Mouse (Mus musculus): Measurements from ENCODE around the gene Mmp14.

Mmp14 gene

GRCm38 (mm10) chr14:54433941-54434531 lies 2.6 kb downstream of the Mmp14 start:
- no peak for DNase-seq (ENCODE audit: low spot score in 2 of 2)

- DNase-seq (ENCODE audit: low spot score in 2 of 2) = no peak
Measured at GRCm38 (mm10) chr14:54435194-54435918, 3.9 kb downstream of the Mmp14 start.

GRCm38 (mm10) chr14:54439155-54439554 lies 7.7 kb downstream of the Mmp14 start:
- no peak for DNase-seq (ENCODE audit: low spot score in 2 of 2)

GRCm38 (mm10) chr14:54439610-54440009 lies 8.2 kb downstream of the Mmp14 start:
- DNase-seq (ENCODE audit: low spot score in 2 of 2) = no peak

- no peak for DNase-seq (ENCODE audit: low spot score in 2 of 2)
Measured at GRCm38 (mm10) chr14:54440538-54440937, 9.1 kb downstream of the Mmp14 start.

GRCm38 (mm10) chr14:54441365-54441764 lies 10.0 kb downstream of the Mmp14 start:
- no peak for DNase-seq (ENCODE audit: low spot score in 2 of 2)

- DNase-seq (ENCODE audit: low spot score in 2 of 2) = no peak
Measured at GRCm38 (mm10) chr14:54442548-54442947, 11.1 kb downstream of the Mmp14 start.

- DNase-seq (ENCODE audit: low spot score in 2 of 2) = no peak
Measured at GRCm38 (mm10) chr14:54443196-54443595, 11.8 kb downstream of the Mmp14 start.

GRCm38 (mm10) chr14:54443712-54444618 lies 12.6 kb downstream of the Mmp14 start:
- peak in 1 of 2 experiments; percentile 55 for DNase-seq (ENCODE audit: low spot score in 2 of 2)

GRCm38 (mm10) chr14:54445476-54445875 lies 14.1 kb downstream of the Mmp14 start:
- no peak for DNase-seq (ENCODE audit: low spot score in 2 of 2)

- DNase-seq (ENCODE audit: low spot score in 2 of 2) = no peak
Measured at GRCm38 (mm10) chr14:54453566-54453965, 22.2 kb downstream of the Mmp14 start.

- DNase-seq (ENCODE audit: low spot score in 2 of 2) = no peak
Measured at GRCm38 (mm10) chr14:54454669-54455528, 23.5 kb downstream of the Mmp14 start.

GRCm38 (mm10) chr14:54457907-54458569 lies 26.6 kb downstream of the Mmp14 start:
- DNase-seq (ENCODE audit: low spot score in 2 of 2) = no peak

- no peak for DNase-seq (ENCODE audit: low spot score in 2 of 2)
Measured at GRCm38 (mm10) chr14:54462146-54462545, 30.7 kb downstream of the Mmp14 start.

- no peak for DNase-seq (ENCODE audit: low spot score in 2 of 2)
Measured at GRCm38 (mm10) chr14:54463108-54463958, 31.9 kb downstream of the Mmp14 start.

GRCm38 (mm10) chr14:54463959-54464292 lies 32.5 kb downstream of the Mmp14 start, which contains the start of gene Lrp10:
Gene Lrp10, plus strand, starts transcription at chr14:54464137.
- peak; percentile 86 to 89 for DNase-seq (ENCODE audit: low spot score in 2 of 2)

GRCm38 (mm10) chr14:54464293-54465005 lies 33.0 kb downstream of the Mmp14 start:
- DNase-seq (ENCODE audit: low spot score in 2 of 2) = peak; percentile 51 to 52

- no peak for DNase-seq (ENCODE audit: low spot score in 2 of 2)
Measured at GRCm38 (mm10) chr14:54471467-54471866, 40.1 kb downstream of the Mmp14 start.

- DNase-seq (ENCODE audit: low spot score in 2 of 2) = peak; percentile 62 to 67
Measured at GRCm38 (mm10) chr14:54472671-54473070, 41.3 kb downstream of the Mmp14 start.
